Mouse (Mus musculus): Measurements from ENCODE around the gene Cfd. TPM values are rescaled to one million over a fixed set of nuclear protein-coding genes. Genes with fewer than 3 reads are reported as not detected.

Cfd gene
- polyA plus RNA-seq, 1 experiment = 1,194 TPM

DNA sequence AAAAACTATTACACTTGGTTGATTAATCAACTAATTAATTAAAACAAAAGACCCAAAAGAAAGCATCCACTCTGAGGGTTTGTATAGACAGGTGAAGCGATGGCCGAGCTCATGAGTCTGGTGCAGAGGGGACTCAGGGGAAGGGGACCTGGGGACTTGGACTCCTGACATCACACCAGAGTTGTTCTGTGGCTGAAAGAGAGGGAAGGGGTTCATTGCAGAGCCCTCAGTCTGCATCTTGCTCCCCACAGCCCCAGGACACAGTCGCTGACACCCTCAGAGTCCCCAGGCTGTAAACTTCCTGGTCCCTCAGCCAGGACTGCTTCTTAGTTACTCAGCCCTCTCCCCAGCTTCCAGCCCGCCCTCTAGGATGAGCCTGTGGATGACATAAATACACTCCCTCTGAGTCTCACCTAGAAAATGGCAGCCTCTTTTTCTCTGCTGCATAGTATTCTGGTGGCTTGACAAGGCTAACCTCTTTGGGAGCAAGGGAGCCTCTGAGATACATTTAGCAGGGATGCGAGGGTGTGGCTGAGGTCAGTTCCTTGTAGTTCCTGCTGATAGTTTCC is 27.0 kb downstream of the Cfd start:
- DNase-seq (ENCODE audit: low spot score) = no peak

DNA sequence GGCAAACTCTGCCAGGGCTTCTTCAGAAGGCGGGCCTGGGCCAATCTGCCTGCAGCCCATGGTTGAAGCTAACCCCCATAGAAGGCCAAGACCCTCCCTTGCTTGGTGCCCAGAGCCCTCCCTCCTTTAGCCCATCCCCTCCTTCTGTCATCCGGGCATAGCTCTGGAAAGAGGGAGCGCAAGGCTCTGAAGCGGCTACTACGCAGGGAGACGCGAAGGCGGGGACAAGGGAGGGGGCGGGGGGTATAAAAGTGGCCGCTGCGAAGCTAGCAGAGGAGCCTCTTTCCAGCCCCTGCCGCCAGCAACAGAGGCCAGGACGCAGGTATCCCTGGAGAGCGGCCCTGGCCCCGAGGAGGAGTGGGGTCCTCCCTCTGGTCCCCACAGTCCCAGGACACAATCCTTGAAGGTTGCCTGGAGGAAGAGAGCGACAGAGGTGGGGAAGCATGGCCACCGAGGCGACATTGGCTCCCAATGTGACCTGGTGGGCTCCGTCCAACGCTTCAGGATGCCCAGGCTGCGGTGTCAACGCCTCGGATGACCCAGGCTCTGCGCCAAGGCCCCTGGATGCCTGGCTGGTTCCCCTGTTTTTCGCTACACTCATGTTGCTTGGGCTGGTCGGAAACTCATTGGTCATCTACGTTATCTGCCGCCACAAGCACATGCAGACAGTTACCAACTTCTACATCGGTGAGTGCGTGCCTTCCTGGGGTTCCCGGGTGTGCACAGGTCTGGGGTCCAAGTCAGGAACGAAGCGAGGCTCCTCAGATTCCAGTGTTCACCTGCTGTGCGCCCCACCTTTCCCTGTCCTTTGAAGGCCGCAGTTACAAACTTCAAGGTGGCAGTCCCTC is 27.8 kb downstream of the Cfd start:
- DNase-seq (ENCODE audit: low spot score) = no peak

DNA sequence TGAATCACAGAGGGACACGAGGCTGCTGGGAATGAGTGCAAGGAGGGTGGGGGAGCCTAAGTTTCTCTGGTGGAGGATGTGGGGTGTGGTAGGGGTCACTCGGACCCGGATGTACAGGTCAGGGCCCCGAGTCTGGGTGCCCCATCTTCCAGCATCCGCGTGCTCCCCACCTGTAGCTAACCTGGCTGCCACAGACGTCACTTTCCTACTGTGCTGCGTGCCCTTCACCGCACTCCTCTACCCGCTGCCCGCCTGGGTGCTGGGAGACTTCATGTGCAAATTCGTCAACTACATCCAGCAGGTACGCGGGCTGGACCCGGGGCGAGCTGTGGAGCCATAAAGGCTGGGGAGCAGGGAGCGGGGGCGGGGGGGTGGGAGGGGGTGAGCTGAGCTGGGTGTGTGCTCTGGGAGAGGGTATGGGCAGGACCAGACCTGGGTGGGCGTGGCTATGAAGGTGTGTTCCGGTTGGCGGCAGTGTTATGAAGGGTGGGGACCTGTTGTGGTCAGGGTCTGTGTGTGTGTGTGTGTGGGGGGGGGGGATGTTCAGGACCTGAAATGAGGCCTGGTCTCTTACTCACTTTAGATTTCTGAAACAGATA is 28.7 kb downstream of the Cfd start:
- no peak for DNase-seq (ENCODE audit: low spot score)

DNA sequence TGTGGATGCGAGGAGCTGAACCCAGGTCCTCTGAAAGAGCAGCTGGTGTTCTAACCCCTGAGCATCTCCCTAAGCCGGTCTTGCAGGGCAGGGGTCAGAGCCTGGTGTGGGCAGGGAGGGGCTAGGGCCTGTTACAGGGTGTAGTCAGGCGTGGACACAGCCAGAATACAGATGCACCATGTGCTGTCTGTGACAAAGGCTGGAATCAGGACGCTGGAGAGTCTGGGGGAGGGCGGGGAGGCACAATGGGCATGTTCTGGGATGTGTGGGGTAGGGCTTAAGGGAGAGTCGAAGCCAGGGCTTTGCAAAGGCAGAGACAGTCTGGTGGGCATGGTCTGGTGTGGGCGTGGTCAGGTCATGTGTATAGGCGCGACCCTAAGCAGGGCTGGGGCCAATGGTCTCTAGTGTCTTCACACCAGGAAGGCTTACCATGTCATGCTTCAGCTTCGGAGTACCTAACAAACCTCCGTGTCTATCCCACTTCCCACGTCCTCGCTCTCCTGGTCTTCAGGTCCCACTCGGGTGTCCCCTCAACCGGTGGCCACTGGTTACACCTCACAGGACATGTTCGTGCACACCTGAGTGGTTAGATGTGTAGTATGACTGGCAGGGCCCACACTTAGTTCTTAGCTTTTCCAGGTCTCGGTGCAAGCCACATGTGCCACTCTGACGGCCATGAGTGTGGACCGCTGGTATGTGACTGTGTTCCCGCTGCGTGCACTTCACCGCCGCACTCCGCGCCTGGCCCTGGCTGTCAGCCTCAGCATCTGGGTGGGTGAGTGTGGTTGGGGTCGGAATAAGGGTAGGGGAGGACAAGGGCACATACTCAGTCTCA is 29.6 kb downstream of the Cfd start:
- DNase-seq (ENCODE audit: low spot score) = no peak

DNA sequence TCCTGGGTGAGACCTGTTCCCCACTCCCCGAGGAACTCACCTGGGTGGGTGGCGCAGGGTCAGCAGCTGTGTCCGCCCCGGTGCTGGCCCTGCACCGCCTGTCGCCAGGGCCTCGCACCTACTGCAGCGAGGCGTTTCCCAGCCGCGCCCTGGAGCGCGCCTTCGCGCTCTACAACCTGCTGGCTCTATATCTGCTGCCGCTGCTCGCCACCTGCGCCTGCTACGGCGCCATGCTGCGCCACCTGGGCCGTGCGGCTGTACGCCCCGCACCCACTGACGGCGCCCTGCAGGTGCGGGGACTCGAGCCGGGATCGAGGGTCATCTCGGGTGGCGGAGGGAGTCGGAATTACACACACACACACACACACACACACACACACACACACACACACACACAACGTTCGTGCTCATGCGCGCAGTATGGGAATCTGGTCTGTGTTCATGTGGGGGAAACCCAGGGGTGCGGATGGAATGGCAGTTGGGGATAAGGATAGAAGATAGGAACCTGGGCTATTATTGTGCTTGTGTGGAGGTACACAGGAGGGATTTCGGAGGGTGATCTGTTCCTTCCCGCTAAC is 30.4 kb downstream of the Cfd start, which contains the start of gene R3hdm4:
Gene R3hdm4 (minus strand): TSS at position 251 of the 578 bp plus-strand sequence.
- no peak for DNase-seq (ENCODE audit: low spot score)

DNA sequence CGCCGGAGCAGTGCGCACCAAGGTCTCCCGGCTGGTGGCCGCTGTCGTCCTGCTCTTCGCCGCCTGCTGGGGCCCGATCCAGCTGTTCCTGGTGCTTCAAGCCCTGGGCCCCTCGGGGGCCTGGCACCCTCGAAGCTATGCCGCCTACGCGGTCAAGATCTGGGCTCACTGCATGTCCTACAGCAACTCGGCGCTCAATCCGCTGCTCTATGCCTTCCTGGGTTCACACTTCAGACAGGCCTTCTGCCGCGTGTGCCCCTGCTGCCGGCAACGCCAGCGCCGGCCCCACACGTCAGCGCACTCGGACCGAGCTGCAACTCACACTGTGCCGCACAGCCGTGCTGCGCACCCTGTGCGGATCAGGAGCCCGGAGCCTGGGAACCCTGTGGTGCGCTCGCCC is 30.9 kb downstream of the Cfd start:
- no peak for DNase-seq (ENCODE audit: low spot score)

DNA sequence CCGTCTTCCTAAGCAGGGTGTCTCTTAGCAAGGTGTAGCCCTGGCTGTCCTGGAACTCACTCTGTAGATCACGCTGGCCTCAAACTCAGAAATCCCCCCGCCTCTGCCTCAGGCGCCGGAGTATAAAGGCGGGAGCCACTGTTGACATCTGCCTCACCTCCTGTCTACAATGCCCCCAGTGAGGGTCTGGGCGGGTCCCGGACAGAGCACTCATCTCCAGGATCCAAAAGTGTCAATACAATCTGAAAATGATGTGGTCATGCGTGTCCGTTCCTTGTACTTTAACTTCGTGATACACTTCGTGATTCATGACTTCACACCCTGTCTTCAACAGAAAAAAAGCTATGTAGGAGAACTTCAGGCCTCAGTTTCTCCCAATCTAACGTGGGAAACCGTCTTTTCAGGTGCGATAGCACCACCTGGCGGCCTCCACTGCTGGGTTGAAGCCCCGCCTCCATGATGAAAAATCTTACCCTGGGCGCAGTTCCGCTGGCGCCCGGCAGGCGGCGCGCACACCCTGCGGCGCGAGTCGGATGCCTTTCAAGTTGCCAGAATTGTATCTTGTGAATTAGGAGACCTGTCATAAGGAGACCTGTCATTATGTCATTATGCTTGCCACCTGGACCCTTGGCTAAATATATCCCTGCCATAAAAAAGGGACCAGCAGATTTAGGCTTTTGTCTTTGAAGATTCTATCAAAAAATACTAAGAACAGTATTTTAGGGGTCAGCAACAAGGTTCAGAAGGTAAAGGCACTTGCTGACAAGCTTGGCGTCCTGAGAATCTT is 34.5 kb downstream of the Cfd start:
- DNase-seq (ENCODE audit: low spot score) = peak; percentile 93

DNA sequence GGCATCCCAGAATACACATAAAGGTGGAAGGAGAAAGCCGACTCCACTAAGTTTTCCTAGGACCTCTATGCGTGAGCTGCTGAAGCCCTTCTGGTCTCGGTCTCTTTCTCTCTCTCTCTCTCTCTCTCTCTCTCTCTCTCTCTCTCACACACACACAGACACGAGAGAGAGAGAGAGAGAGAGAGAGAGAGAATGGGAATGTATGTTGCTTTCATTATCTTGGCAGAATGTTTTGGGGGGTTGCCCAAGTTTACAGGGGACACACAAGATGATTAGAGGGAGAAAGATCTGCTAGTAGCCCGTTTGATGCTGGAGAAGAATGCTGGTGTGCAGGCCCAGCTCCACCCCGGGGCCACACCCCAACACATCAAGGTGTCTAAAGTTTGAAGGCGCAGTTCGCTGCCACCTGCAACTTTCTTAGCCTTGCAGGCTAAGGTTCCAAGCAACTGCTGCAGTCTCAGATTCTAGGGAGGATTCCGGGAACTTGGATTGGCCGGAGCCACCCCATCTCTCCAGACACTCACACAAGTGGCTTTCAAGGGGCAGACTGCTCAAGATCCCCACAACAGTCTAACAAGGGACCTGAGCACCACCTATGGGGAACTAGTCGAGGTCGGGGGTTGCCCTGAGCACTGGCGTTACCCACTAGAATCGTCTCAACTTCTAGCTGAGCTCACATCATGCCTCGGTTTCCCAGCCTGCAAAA is 35.3 kb downstream of the Cfd start:
- DNase-seq (ENCODE audit: low spot score) = no peak

DNA sequence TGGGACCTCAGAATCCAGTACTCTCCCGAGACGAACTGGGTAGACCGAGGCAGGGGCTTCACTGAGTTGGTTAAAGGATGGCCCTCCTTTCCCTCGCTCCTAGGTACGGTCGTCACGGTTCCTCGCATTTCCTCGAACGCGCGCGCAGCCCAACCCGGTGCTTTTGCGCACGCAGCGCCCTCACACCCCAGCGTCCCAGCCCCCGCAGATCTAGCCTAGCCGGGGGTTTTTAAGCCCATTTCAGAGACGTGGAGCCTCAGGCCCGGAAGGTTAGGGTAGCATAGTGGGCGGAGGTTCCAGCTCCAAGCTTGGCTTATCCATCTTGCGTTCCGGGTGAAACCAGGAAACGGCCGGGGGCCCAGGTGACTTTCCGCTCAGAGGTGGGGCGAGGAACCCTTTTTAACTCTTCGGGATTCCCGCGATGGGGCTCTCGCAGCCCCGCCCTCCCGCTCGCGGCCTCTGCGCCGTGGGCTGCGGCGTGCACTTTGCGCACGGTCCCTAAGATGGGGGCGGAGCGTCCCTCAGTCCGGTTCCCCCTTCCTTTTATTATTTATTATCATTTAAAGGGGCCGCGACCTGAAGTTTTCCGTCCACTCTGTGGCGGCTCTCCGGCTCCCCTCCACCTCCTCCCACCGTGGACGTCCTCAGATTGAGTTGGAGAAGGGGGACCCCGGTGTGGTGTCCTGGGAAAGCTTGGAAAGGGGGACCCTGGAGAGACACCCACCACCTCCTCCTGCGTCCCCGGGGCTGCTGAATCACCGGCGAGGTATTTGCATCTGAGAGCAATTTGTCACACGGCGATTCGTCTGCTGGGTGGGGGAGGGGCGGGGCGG is 36.1 kb downstream of the Cfd start, which contains the start of gene Arid3a:
Gene Arid3a (plus strand): TSS at position 553 of the 833 bp plus-strand sequence.
- DNase-seq (ENCODE audit: low spot score) = peak; percentile 74

DNA sequence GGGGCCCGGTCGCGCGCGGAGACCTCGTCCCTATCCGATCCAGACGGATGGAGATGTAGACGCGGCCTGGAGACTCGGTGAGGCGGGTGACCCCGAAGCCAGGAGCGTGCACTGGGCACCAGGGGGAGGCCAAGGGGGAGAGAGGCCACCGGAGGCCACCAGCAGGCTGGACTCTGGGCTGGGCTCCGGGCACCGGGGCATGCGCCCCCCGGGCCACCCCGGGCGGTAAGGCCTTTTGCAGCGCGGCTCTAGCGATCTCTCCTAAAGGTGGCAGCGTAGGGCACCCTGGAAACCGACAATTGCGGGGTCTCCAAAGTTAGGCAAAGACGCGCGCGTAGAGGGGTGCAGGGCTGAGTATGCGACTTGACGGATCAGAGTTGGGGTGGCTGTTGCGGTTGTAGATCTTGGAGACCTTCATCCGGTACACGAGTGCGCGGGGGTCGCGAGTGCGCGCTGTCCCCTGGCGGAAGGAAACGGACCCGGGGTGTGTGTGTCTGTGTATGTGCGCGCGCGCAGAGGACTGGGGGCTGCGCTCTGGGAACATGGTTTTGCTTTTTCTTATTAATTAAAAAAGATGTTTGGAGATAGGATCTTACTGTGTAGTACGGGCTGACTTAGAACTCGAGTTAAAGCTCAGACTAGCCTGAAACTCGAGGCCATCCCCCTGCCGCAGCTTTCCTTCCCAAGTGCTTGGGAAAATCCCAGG is 36.8 kb downstream of the Cfd start:
- DNase-seq (ENCODE audit: low spot score) = peak; percentile 59

DNA sequence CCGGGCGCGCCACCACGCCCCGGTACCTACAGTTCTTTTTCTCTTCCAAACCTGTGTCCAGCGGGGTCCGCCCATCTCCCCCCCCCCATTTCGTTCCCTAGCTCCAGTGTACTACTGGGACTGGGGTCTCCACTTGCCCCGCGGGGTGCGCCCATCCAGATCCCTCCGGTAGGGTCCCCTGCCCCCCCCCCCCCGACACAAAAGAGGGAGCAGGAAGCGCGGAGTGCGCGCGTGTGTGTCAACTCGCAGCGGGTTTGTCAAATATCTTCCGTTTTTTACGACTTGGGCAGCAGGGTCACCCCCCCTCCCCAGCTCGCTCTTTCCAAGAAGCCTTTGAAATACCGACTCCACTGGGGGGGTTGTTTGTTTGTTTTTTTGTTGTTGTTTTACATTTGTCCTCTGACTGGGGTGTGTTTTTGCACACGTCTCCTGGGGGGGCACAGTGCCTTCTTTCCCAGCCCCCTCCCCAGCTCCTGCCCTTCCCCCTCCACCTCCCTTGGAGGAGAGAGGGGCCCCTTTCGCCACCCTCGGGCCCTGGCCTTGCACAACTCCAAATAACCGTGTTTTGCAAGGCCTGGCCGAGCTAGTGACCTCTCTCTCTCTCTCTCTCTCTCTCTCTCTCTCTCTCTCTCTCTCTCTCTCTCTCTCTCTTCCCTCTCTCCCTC is 37.5 kb downstream of the Cfd start:
- no peak for DNase-seq (ENCODE audit: low spot score)

DNA sequence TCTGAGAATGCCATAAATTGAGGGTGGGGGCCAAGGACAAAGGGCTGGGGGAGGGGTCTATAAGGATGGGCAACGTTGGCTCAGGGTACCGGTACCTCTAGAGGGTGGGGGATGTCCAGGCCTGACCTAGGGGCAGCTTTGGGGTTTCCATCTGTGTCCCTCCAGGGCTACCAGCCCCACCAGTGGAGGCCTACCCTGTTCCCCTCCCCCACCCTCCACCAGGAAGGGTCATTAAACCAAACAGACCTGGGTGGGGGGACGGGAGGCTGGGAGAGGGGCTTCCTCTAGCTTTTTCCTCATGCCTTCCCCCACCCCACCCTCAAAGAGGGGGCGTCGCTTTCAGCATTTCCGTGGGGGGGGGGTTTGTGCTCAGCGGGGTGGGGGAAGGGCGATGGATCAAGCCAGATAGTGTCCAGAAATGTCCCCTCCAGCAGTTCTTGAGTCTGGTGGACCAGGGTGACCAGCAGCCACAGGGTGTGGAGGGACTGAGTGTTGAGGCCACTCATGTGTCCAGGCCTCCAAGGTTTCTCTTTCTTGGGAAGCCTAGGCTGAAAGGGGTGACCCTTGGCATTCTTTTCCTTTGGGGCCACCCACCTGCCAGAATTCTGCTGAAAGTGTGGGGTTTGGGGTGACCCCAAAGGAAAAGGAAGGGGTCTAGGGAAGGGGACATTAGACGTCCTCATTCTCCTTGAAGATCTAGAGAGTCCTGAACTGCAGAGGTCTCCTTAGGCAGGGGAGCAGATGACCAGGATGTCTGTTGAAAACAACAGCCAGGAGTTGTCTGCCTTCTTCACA is 38.5 kb downstream of the Cfd start:
- no peak for DNase-seq (ENCODE audit: low spot score)

DNA sequence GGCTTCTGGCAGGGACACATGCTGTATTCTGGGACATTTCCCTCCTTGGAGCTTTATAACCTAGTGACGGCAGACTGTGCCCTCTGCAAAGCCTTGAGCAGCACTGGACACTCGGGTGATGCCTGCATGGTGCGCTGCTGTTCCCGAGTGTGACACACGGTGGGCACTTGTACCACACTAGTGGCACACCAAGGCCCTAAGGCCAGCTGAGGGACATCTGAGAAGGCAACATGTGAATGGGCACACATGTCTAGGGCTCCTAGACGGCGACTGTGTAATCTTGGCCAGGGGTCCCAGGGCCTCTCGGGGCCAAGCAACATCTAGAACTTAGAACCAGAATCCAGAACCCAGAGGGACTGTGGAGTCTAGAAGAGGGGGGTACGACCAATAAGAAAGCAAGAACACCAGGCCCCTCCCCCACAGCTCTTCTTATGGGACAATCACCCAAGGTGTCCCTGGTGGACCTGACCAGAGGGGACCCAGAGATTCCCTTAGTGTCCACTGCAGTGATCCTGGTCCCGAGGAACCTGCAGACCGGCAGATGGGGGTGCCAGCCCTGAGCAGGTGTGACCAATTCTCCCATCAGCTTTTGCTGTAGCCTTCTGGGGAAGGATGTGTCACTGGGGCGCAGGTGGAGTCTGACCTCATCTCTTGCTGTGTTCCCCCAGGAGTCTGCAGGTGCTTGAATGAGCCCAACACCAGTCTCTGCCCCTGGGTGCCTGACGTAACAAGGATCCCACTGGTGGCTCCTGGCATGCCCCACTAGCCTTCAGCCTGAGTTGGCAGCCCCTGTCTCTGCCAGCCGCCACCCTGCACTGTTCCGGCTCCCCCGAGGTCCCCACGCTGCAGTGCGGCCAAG is 39.5 kb downstream of the Cfd start:
- DNase-seq (ENCODE audit: low spot score) = no peak

DNA sequence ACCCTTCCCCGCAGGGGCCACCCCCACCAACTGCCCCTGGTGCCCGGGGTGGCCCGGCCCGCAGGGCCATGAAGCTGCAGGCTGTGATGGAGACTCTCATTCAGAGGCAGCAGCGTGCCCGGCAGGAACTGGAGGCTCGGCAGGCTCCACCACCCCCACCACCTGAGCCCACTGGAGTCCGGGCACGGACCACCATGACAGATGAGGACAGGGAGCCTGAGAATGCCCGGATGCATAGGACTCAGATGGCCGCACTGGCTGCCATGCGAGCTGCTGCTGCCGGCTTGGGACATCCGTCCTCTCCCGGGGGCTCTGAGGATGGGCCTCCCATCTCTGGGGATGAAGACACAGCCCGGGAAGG is 40.2 kb downstream of the Cfd start:
- DNase-seq (ENCODE audit: low spot score) = no peak

DNA sequence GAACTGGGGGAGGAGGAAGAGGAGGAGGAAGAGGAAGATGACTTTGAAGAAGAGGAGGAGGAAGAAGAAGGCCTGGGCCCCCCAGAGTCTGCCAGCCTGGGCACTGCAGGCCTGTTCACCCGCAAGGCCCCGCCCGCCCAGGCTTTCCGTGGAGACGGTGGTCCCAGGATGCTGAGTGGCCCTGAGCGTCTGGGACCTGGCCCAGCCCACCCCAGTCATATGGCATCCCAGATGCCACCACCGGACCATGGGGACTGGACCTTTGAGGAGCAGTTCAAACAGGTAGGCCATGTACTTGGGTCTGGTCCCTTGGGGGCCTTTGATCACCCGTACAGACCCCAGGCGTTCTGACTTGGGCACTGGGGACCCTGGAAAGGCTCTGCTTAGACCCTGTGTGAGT is 41.1 kb downstream of the Cfd start:
- no peak for DNase-seq (ENCODE audit: low spot score)

DNA sequence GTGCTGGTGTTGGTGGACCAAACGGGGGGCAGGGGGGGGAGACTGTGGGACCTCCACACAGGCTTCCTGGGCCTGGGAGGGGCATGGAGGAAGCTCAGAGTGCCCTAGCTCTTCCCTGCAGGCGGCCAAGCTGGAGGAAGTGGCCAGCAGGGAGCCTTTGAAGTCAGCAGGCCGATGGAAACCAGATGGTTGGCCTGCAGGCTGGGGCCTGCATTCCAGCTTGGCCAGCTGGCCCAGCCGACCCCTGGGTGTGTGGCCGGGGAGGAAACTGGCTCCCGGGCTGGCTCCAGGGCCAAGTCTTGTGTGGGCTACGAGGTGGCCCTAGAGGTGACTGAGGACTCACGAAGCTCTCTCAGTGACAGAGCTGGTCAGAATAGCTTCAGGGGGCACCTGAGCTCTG is 42.1 kb downstream of the Cfd start:
- no peak for DNase-seq (ENCODE audit: low spot score)
